Mouse (Mus musculus) B cell, adult 2 months (primary cell): ENCODE data around the gene Naa10.

ENCODE experiments used
- DNase-seq, 2 experiments: peaks; one replicate each; pipeline ENCODE4 v3.0.0; 2022

Gene Naa10

DNA sequence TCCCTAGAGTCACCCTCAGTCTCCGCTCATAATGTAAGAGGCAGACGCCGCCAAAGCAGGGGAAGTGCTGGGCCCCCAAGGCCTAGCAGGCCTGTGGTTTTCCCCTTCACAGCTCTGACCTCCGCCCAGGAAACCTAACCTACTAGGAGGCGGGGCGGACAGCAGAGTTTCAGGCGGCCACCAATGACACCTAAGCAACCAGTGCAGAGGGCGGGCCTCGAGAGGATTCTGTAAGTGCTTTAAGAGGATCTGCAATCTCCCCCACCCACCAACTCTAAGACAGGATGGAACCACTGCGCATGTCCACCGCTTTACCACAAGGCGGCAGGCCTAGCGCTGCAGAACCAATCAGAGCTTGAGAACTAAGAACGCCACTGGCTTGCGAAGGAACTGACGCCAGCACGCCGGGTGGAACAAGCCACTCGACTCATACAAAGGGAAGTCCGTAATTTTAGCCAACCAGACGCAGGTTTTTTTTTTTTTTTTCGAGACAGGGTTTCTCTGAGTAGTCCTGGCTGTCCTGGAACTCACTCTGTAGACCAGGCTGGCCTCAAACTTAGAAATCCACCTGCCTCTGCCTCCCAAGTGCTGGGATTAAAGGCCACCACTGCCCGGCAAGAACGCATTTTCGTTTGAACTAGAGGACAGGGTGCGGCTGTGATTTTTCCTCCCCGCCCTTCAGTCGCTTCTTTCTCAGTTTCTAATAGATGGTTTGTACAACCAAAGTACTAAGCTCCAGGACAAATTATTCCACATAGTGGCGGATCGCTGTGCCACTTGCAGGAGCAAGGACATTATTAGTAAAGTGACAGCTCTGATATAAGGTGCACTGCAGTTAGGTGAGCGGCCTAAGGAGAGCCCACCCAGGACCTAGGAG lies 6.7 kb downstream of the Naa10 start:
- DNase-seq, result peak; percentile 80 to 88

DNA sequence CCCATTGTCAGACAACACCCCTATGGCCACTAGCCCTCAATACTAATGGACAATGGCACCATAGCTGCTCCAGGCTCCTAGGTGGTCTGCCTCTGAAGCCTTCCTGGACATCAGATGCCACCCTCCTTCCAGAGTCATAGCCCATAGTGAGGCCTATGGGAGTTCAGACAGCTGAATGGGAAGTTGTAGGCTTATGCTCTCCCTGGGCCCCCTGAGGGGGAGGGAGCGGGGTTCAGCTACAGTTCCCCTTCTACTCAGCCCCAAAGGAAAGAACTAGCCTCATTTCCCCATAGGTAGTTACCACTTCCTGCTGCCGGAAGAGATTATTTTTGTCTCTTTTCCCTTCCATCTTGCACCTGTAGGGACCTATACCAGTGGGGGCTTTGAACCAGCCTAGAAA lies 10.2 kb downstream of the Naa10 start:
- DNase-seq, result peak; percentile 65 to 69

DNA sequence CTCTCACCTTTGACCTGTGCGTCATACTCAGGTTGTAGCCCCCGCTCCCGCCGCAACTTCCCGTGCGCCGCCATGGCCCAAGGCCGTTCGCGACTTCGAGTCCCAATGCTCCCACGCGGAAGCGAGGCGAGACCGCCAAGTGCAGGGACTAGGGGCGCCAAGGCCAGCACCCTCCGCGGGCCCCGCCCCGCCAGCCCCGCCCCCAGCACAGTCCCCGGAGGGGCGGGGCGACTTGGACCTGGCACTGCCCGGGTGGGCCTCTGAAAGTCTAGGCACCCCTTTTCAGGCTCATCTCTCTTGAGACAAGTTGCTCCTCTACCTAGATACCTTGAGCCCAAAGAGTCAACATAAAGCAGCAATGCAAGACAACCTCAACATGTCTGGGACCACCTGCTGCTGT lies 10.6 kb downstream of the Naa10 start:
- peak; percentile 58 to 60 for DNase-seq

DNA sequence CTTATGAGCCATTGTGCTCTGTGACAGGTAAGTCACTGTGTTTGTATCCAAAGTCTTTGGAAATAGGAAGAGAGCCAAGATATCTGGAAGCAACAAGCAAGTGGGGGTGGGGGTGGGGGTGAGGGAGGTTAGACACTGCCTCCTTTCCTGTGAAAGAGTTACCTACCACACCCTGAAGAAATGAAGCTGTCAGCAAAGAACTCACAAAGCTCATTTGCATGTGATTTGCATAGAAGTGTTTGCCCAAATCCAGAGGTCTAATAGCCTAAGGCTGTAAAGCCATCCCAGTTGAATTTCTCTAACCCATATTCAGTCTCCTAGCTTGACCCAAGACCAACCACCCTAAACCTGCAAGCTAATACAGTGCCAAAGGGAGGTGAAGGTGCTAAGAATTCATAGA lies 11.3 kb downstream of the Naa10 start:
- DNase-seq, result peak; percentile 24 to 36

DNA sequence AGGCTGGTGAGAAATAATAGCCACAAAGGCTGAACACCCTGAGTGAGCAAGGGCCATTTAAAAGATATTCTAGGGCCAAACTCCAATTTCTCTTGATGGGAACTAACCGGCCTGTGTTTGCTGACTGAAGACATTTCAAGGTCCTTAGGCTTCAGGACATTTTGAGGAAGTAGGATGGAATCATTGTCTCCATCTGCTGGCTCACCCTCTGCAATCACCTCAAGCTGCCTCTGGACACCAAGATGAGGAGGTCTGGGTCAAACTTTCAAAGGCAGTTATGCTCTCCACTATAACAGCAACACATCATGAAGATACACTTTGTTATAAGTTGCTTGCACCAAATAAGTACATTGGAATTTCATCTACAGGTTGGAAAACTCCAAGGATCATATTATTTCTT lies 11.7 kb downstream of the Naa10 start:
- DNase-seq, result no peak

DNA sequence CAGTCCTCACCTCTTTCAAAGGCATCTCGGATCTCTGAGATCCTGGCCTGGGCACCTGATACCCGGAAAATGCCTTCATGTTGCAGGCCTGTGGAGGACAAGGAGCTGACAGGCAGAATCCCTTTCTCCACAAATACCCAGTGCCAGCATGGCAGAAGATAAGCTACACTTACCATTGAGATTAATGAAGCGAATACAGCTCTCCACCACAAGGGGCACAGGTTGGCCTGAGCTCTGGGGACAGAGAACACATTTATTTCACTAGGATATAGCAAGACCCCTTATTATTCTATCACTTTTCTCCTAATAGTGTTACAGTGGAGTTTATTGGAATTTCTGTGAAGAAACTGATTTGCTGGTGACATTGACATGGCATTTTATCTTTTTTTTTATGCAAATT lies 23.8 kb downstream of the Naa10 start:
- peak in 1 of 2 experiments; percentile 2 for DNase-seq

DNA sequence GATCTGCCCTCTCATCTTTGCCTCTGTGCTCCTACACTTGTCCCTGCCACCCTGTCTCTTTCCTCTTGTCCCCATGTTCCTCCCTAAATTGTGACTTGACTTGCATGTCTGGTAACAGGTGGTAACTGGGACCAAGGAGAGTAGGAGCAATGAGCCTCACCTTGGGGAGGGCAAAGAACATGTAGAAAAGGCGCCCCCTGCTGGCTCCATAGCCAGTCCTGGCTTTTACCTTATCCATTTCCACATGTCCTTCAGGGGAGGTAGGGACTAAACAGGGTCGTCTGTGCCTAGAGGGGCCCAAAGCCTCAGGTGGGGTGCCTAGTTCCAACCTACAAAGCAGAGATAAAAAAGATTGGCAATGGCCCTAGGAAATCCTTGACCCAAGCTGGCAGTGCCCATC lies 26.0 kb downstream of the Naa10 start, which contains the start of gene L1cam:
TSS of gene L1cam (minus strand) at position 387 of the 400 bp plus-strand sequence.
- peak; percentile 71 to 75 for DNase-seq

DNA sequence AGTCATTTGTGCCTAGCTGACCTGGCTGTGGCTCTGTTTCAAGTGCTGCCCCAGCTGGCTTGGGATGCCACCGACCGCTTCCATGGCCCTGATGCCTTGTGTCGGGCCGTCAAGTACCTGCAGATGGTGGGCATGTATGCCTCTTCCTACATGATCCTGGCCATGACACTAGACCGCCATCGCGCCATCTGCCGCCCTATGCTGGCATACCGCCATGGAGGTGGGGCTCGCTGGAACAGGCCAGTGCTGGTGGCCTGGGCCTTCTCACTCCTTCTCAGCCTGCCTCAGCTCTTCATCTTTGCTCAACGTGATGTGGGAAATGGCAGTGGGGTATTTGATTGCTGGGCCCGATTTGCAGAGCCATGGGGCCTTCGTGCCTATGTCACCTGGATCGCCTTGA lies 28.9 kb downstream of the Naa10 start:
- no peak for DNase-seq

DNA sequence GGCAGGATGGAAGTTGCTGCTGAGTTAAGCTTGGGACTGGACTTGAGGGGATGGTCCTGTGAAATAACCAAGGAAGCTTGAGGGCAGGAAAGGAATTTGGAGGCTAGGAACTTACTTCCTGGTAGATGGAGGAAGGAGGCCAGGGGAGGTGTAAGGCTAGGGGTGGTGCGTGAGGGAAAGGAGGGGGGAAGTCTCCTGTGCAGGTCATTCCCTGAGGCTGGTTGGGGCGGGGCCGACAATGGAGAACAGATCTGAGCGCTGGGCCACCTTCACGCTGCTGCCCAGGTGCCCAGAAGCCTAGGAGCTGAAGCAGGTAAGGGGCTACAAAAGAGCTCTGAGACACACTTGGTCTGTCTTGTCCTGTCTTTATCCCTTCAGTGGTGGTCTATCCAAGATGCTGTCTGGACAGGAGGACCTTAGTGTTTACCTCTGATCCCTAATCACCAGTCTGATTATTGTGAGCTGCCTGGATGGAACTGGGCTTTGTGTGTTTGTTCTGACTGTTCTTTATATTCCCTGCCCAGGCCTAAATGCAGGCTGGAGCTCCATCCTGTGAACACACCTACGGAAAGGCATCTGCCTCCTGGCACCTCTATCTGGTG lies 30.1 kb downstream of the Naa10 start, which contains the start of gene Avpr2:
TSS of gene Avpr2 (plus strand) at position 552 of the 602 bp plus-strand sequence.
- no peak for DNase-seq

DNA sequence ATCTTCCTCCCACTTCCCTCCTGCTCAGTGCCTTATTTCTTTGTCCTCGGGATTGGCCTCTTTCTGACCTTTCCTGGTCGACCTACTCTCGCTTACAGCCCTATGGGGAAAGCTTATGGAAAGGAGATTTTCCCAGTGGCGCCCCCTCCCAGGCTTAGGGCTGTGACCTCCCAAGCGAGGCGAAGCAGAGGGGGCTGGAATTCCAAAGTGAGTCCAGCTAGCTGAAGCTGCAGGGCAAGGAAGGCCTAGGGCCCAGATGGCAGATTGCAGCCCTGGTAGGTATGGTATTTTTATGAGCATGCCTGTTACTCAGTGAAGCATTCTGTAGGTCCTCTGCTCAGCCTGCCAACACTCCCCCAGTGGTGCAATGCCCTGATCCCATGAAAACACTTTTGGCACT lies 40.3 kb downstream of the Naa10 start:
- DNase-seq, result no peak

DNA sequence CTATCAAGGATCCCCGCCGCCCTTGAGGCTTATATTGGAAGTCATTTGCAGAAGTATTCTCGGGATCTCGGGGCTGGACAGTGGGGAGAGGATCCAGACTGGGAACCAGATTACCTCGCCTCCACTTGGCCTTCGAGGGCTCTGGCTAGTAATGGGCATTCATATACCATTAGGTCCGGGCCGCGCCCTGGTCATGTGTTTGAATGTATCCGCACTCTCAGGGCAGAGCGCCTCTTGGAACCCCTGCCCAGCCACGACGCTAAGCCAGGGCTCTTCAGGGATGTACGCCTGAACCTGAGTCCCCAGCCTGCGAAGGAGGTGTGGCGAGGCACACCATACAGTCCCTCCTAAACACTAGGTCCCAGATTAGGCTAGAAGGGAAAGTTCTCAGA lies 40.7 kb downstream of the Naa10 start:
- DNase-seq, result no peak

DNA sequence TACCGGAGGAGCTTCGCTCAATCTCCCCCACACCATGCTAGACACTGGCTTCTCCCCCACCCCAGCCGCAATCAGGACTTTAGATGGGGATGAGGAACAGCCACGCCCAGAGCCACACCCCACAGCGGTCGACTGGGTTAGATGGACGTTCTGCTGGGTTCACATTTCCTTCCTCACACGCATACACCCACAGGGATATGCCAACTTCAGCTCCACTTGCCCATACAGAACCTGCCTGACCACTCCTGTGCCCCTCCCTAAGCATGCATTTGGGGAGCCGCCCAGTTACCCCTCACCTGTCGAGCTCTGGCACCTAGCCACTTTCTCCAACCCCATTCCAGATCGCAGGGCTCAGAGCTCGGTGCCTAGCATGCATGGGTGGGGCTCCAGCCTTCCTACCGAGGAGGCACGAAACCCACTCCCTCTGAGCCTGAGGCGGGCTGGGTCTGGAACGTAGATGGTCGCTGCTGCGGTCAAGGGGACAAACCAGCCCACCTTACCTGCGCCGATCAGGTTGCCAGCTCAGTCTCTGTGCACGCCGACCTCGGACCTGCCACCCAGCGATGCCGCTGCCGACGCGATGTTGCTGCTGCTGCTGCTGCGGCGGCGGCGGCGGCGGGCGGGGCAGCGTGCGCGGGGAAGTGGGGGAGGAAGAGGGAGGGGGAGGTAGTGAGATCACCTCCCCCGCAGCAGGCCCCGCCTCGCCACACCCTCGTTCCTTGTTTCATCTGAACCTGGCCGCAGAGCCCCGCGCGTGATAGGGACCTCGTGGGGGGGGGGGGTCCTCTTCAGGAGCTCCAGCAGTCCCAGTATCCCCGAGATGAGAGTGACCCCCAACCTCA lies 41.3 kb downstream of the Naa10 start:
- peak; percentile 70 to 76 for DNase-seq

DNA sequence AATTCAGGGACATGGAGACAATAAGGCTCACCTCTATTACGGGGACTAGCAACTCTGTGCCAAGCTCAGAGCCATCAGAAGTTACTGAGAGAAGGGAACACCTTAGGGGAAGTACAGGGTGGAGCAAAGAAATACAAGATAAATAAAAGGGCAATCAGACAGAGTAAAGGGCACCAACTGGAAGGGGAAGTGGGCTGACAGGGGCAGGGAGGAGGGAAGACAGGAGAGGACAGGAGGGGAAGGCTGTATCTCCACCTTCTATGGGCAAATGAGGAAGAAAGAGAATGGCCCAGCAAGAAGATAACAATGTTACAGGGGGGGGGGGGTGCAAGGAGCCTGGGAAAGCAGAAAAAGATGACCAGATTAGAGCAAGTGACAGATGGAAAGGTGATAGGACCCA lies 44.7 kb downstream of the Naa10 start:
- no peak for DNase-seq

DNA sequence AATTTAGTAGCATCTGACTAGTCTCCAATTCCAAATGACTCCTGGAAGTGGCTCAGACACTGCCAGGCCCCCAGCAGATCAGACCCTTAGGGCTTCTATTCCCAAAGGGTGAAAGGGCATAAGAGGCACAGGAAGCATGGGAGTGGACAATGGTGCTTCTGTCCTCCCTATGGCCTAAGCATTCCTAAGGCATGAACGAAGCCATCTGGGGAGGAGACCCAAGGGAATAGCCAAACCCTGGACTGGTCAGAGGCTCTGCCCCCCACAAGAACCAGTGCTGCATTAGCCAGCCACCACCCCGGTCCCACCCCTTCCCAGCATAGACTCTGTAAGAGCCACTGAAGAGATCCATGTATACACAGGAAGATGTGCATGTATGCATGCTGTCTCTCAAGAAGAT lies 45.9 kb downstream of the Naa10 start:
- DNase-seq, result no peak

DNA sequence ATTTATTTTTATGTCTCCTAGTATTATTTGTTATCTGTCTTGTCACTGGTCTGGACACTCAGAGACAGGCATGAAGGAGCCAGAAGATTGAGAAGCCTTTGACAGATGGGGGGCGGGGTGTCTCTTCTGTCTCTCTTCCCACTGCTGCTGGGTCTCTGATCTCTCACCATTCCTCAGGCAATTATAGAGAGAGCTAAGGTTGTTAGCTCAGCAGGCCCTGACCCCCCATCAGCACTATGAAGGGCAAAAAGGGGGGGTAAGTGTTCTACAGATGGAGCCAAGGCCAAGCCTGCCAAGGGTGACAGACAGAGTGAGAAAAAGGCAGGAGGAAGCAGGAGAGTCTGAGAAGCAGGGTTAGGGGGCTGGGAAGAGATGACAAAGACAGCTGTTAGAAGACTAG lies 49.8 kb downstream of the Naa10 start:
- DNase-seq, result no peak

DNA sequence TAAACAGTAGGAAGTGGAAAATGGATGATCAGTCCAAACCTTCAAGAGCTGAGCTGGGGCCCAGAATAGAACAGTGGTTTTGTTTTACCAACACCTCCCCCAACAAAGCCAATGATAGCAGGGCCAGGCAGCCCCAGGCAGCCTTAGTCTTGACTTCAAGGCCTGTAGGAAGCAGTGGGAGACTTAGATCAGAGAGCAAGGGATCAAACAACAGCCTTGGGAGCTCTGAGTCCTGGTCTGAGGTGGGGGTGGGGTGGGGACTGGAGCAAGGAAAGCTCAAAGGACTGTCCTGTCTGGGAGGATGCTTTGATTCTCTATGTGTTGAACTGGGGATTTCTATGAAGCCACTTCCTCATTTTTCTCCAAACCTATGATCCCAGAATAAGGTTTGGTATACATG lies 50.3 kb downstream of the Naa10 start:
- no peak for DNase-seq

DNA sequence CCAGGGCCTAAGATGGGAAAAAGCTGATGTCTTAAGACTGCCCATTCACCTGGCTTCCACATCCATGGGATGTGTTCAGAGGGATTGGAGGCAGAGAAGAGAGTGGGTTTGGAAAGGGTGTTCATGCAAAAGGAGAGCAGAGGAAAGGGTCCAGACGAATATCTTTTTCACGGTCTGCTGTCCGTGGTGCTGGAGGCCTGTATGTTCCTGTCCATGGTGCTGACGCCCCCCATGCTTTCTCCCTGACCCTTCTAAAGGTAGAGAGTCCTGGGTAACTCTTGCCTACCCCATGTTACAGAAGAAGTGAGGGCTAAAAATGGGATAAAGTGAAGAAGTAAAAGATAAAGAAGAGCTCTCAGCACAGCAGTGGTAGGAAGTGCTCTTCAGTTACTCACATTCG lies 52.4 kb downstream of the Naa10 start:
- DNase-seq, result peak; percentile 19 to 38

DNA sequence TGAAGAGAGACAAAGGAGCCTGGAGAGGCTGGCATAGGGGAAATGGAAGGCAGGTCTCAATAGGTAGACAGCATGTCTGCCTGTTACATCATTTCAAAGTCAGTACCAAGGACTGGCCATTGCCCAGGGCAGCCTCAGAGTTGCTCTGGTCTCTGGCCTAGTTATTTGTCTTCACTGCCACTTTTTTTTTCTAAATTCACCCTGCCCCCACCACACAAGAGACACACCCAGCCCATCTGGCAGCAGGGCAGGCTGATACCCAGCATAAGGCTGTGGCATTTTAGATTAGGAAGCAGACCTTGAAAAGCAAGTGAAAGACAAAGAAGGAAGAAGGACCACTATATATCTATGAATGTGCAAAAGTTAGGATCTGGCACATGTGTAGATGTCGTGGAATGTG lies 53.9 kb downstream of the Naa10 start:
- no peak for DNase-seq

DNA sequence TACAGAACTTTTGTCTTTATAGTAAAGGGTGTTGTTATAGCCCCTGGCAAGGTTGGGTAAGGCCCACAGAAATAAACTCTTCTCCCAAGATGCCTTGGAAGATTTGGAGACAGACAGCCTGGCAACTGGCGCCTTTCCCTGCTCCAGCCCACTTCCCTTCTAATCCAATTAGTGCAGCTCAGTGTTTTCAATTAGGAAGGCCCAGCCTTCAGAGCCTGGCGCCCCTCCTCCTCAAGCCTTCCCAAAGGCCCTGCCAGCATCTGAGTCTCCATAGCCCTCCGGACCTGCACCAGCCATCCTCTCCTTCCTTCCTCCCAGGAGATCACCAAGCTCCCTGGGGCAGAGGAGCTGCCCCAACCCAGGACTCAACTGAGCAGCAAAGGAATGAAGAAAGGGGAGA lies 54.5 kb downstream of the Naa10 start:
- DNase-seq, result no peak
